Mouse (Mus musculus) forebrain, embryonic 11.5 days (tissue): ENCODE measurements at regions not wholly inside any gene's neighbourhood (a gene's known extent, or its start where the extent isn't known, plus 50 kb on each side); places are given as distances from the start of the nearest gene placed in this dataset.

Source experiments
- ATAC-seq: fragments of 200-750 bp; cut with Nextera tagmentation; replicated peaks from 2 replicates; pipeline ENCODE4 v1.8.0; 2017; ENCODE audit warnings: moderate TSS enrichment; ENCODE audit not compliant: low FRiP score
- DNase-seq: peaks from one replicate; pipeline ENCODE4 v3.0.0-alpha.2; 2017; ENCODE audit warnings: low spot score
- H3K27ac ChIP-seq: fragments of 300-500 bp; sonication (generic); 2 replicates; pipeline ENCODE4 v1.5.1; 2014; ENCODE audit warnings: low read depth, low read length
- H3K27me3 ChIP-seq: fragments of 300-500 bp; sonication (generic); 2 replicates; pipeline ENCODE4 v1.6.1; 2014; ENCODE audit warnings: mild to moderate bottlenecking, low read length, mixed read lengths; ENCODE audit not compliant: control insufficient read depth, insufficient read depth
- H3K36me3 ChIP-seq: fragments of 300-500 bp; sonication (generic); 2 replicates; pipeline ENCODE4 v1.6.1; 2014; ENCODE audit warnings: mild to moderate bottlenecking, low read length, moderate library complexity, mixed read lengths; ENCODE audit not compliant: control insufficient read depth, insufficient read depth
- H3K4me1 ChIP-seq: fragments of 300-500 bp; sonication (generic); replicated peaks from 2 replicates; pipeline ENCODE4 v1.6.1; 2014; ENCODE audit warnings: low read length, mixed read lengths; ENCODE audit not compliant: control insufficient read depth, insufficient read depth
- H3K4me2 ChIP-seq: fragments of 300-500 bp; sonication (generic); 2 replicates; pipeline ENCODE4 v1.6.1; 2014; ENCODE audit warnings: low read depth, mild to moderate bottlenecking, low read length, moderate library complexity, mixed read lengths; ENCODE audit not compliant: severe bottlenecking
- H3K4me3 ChIP-seq: fragments of 300-500 bp; sonication (generic); 2 replicates; pipeline ENCODE4 v1.5.1; 2014; ENCODE audit warnings: low read depth, low read length
- H3K9ac ChIP-seq: fragments of 300-500 bp; sonication (generic); 2 replicates; pipeline ENCODE4 v1.6.1; 2014; ENCODE audit warnings: low read length
- H3K9me3 ChIP-seq: fragments of 300-500 bp; sonication (generic); 2 replicates; pipeline ENCODE4 v1.6.1; 2016; ENCODE audit warnings: low read length, mixed read lengths; ENCODE audit not compliant: control insufficient read depth
- WGBS: fragments of 180-500 bp; shearing (Covaris S2); extraction: QIAGEN DNeasy Blood & Tissue Kit; methylation state at CpG from one replicate; pipeline ENCODE4 v1.1.7; 2014; 5-methylcytosine and 5-hydroxymethylcytosine counted together

DNA sequence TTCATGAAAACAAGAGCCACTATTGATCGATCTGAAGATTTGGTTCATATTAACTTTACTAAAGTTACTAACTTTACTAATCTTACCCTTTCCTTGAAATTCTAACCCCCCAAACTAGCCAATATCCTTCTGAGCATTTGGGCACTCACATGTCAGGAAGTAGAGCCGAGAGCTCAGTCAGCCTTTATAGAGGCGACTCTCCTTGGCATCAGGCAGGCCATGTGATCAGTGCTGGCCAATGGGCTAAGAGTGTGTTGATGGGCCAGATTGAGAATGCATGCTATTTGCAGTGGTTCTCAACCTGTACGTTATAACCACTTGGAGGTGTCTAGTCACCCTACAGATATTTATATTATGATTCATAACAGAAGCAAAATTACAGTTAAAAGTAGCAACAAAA lies 69.6 kb upstream of the Slc35b4 start:
- DNase-seq (no peak), ATAC-seq (no peak)
- Histone ChIP-seq H3K4me3 (no peak overlapping the region), H3K4me2 (no peak overlapping the region), H3K27me3 (no peaks in the 10 kb centered on the region), H3K36me3 (no peaks in the 10 kb centered on the region), H3K4me1 (no peaks in the 10 kb centered on the region), H3K9me3 (no peaks in the 10 kb centered on the region), H3K9ac (no peak overlapping the region), H3K27ac (no peak overlapping the region)
- 84% methylated on average over 4 of the region's 4 CpGs for WGBS

DNA sequence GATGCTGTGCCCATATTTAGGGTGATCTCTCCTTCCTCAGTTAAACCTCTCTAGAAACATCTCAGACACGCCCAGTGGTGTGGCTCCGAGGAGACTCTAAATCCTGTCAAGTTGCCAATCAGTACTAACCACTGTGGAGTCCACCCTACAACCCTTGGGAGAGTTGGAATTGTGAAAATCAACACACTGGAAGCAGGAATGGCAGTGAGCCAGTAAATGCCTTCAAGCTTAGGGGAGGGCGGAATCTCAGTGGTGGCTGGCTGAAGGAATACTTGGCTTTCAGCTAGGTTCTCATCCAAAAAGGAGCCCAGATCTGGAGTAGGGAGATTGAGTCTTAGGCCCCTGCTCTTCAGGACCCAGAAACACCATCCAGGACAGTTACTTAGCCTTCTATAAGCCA lies 66.1 kb upstream of the Slc35b4 start:
- WGBS, result 83% methylated on average over 3 of the region's 3 CpGs
- Histone ChIP-seq H3K9me3 (no peaks in the 10 kb centered on the region), H3K4me2 (no peak overlapping the region), H3K4me1 (no peaks in the 10 kb centered on the region), H3K27me3 (no peaks in the 10 kb centered on the region), H3K36me3 (no peaks in the 10 kb centered on the region), H3K27ac (no peak overlapping the region), H3K4me3 (no peak overlapping the region), H3K9ac (no peak overlapping the region)
- ATAC-seq, result no peak
- no peak for DNase-seq

DNA sequence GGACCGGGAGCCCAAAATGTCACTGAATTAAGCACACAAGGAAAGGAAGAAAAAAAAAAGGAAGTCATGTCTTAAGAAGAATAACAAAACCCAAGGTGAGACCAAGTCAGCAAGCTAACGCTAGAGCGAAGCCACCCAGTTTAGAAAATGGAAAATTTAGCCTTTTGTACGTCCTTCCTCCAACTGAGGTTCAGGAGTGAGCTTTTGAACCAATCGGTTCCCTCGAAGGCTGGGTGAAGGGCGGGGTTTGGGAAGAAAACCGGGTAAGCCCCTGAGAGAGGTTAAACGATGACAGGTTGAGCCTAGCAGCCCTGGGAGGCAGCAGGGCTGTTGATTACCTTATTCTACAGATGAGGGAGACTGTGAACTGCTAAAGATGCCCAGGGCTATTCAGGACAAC lies 65.6 kb upstream of the Slc35b4 start:
- Histone ChIP-seq H3K4me2 (no peak overlapping the region), H3K9ac (no peak overlapping the region), H3K36me3 (no peaks in the 10 kb centered on the region), H3K4me1 (no peaks in the 10 kb centered on the region), H3K9me3 (no peaks in the 10 kb centered on the region), H3K4me3 (no peak overlapping the region), H3K27ac (no peak overlapping the region), H3K27me3 (no peaks in the 10 kb centered on the region)
- peak; percentile 48 for DNase-seq
- ATAC-seq, result no peak
- WGBS, result 18% methylated on average over 9 of the region's 9 CpGs

DNA sequence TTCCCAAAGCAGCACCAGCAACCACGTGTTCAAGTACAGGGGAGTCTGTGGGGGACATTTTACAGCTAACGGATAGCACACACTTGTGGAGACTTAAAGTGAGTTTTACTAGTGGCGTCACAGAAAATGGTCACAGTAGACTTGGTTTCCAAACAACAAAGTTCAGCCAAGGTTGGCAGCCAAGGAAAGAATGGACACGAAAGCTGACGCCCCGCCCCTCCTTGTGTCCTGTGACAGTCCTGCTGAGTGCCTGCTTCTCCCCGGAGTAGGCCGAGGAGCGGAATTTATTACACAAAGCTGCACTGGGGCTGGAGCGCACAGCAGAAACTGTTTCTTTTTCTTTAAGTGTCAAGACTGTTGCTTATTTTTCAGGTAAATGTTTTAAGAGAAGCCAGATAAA lies 58.2 kb upstream of the Slc35b4 start:
- H3K36me3 ChIP-seq, result no peaks in the 10 kb centered on the region
- no peak overlapping the region for H3K9ac ChIP-seq
- no peak overlapping the region for H3K27ac ChIP-seq
- DNase-seq (no peak), ATAC-seq (no peak)
- H3K4me2 ChIP-seq, result no peak overlapping the region
- WGBS, result 51% methylated on average over 10 of the region's 10 CpGs
- no peaks in the 10 kb centered on the region for H3K27me3 ChIP-seq
- no peak overlapping the region for H3K4me3 ChIP-seq
- 0 out of 2 replicates have a peak, but pooled peaks cover 2% of the 10 kb centered on the region for H3K4me1 ChIP-seq
- H3K9me3 ChIP-seq, result no peaks in the 10 kb centered on the region

DNA sequence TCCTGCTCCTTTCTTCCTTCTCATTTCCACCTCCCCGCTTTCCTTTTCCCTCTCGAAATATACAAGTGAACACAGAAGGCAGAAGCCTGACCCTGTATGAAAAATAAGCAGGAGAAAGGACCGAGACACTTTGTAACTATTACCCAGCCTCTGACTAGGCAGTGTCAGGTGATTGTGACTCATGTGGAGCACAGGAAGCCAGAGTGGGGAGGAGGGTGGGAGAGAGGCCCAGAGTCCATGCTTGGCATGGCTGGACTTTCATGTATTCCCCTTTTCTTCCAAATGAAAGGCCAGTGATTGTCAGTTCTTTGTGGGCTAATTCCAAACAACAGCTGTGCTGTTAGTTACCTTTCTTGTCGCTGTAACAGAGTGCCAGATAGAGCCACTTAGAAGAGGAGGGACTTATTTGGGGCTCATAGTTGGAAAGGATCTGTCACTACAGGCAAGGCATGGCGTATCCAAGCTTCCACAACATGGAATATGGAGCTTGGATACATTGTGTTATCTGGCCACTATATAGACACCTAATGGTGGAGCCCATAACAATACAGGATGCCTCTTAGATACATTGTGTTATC lies 57.6 kb upstream of the Slc35b4 start:
- H3K4me2 ChIP-seq, result no peak overlapping the region
- 0 out of 2 replicates have a peak, but pooled peaks cover 2% of the 10 kb centered on the region for H3K4me1 ChIP-seq
- H3K9ac ChIP-seq, result no peak overlapping the region
- ATAC-seq (no peak), DNase-seq (no peak)
- no peak overlapping the region for H3K4me3 ChIP-seq
- H3K9me3 ChIP-seq, result no peaks in the 10 kb centered on the region
- H3K27me3 ChIP-seq, result no peaks in the 10 kb centered on the region
- H3K36me3 ChIP-seq, result no peaks in the 10 kb centered on the region
- WGBS, result 82% methylated on average over 5 of the region's 5 CpGs
- no peak overlapping the region for H3K27ac ChIP-seq

DNA sequence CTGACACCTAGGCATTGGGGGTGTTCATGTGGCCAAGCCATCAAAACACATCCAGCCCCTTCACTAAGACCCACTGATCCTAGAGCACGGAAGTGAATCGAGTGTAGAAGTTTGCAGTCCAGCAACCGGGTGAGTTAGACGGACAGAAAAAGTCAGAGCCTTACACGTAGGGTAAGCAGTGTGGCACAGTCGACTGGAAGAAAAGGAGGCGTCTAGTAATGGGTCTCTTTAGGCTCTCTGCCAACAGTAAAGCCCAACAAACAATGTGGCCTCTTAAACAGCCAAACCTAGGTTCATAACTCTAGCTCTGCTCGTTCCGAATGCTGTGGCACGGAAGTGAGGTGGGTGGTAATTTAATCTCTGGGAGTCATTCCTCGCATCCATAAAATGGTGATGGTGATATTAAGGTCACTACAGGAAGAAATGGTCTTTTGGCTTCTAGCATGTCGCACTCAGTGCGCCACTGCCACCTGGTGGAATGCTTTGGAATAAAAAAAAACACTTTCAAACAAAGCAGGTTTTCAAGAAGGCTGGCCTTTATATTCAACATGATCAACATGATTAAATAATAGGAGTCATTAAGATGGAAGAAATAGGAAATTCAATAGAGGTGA lies 54.0 kb upstream of the Slc35b4 start:
- H3K27ac ChIP-seq, result no peak overlapping the region
- 51% methylated on average over 13 of the region's 13 CpGs for WGBS
- ATAC-seq, result no peak

DNA sequence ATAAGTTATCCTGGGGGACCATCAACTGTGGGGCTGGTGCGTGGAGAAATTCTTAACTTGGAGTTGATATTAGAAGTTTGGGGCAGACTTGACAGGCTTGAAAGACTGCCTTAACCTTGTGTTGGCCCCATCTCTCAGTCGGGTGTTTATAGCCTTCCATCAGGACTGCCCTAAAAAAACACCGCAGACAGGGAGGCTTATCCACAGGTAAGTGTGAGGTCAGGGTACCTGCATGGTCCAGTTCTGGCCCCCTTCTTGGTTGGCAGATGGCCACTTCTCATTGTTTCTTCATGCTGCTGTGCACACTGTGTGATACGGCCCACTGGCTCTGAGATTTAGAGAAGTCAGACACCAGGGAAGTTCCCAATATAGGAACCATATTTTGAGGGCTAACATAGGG lies 50.2 kb upstream of the Slc35b4 start:
- Histone ChIP-seq H3K4me1 (0 out of 2 replicates have a peak, but pooled peaks cover 2% of the 10 kb centered on the region), H3K36me3 (no peaks in the 10 kb centered on the region), H3K27me3 (no peaks in the 10 kb centered on the region), H3K9me3 (peaks cover 4% of the 10 kb centered on the region; the same call in 1 of the 2 replicates), H3K9ac (no peak overlapping the region), H3K4me3 (no peak overlapping the region), H3K4me2 (no peak overlapping the region), H3K27ac (no peak overlapping the region)
- 91% methylated on average over 4 of the region's 4 CpGs for WGBS
- DNase-seq, result no peak
- ATAC-seq, result no peak

More for the DNA sequence above, 54.0 kb upstream of the Slc35b4 start:
- DNase-seq, result peak; percentile 75
- no peaks in the 10 kb centered on the region for H3K36me3 ChIP-seq
- H3K9me3 ChIP-seq, result no peaks in the 10 kb centered on the region
- no peak overlapping the region for H3K9ac ChIP-seq
- no peaks in the 10 kb centered on the region for H3K27me3 ChIP-seq
- no peak overlapping the region for H3K4me3 ChIP-seq
- H3K4me1 ChIP-seq, result 0 out of 2 replicates have a peak, but pooled peaks cover 2% of the 10 kb centered on the region
- H3K4me2 ChIP-seq, result no peak overlapping the region
